Comparison of ENCODE assay signal across 9 mouse cellular contexts in genomic region chr10:128518833-128519232, GRCm38 (mm10). TPM values are rescaled to one million over a fixed set of nuclear protein-coding genes. Genes with fewer than 3 reads are reported as not detected.
A peak's percentile ranks its signal among the peaks of the same experiment; 100 is the strongest.
DNase-seq lines count a peak whose midpoint lies in the region; ATAC-seq and TF ChIP-seq lines count a peak whose summit lies in the region.
"Had no signal": no experiment of that assay in that cellular context is flagged by ENCODE, and none has a peak within 500 bp of the region (broad histone marks: within the 10 kb centered on the region; RNA-seq: fewer than 3 reads in every experiment).

No protein-coding gene starts in this region.

- no peak overlapping the region for H3K4me3 ChIP-seq in heart, embryonic 10.5 days
- H3K4me3 ChIP-seq in G1E (ENCODE audit: low read depth, low read length): no peak overlapping the region
- H3K4me3 ChIP-seq in liver, embryonic 11.5 days (ENCODE audit: low read depth, low read length): no peak overlapping the region
- H3K4me3 ChIP-seq in hindbrain, embryonic 10.5 days: no peak overlapping the region
- H3K4me3 ChIP-seq: embryonic facial prominence, embryonic 12.5 days had no signal

- ATAC-seq in G1E (ENCODE audit: extremely low read depth, insufficient number of reproducible peaks, low FRiP score, poor library complexity, severe bottlenecking): no peak
- 0 out of 2 replicates have a peak, but pooled peaks have one; percentile 27 for ATAC-seq in liver, embryonic 11.5 days (replicated peaks; ENCODE audit: low FRiP score)

- peaks cover 83% of the 10 kb centered on the region for H3K27me3 ChIP-seq in heart, embryonic 10.5 days (ENCODE audit: insufficient read depth, poor library complexity, severe bottlenecking)
- no peaks in the 10 kb centered on the region for H3K27me3 ChIP-seq in G1E (ENCODE audit: insufficient read depth, low read length)
- no peaks in the 10 kb centered on the region for H3K27me3 ChIP-seq in liver, embryonic 11.5 days (replicated peaks; ENCODE audit: control insufficient read depth, insufficient read depth, low read length)
- H3K27me3 ChIP-seq in hindbrain, embryonic 10.5 days (ENCODE audit: insufficient read depth, poor library complexity, severe bottlenecking): peaks cover 93% of the 10 kb centered on the region

- peaks cover 69% of the 10 kb centered on the region for H3K36me3 ChIP-seq in heart, embryonic 10.5 days
- H3K36me3 ChIP-seq in G1E (replicated peaks): peaks cover 91% of the 10 kb centered on the region
- H3K36me3 ChIP-seq in liver, embryonic 11.5 days (ENCODE audit: control insufficient read depth, insufficient read depth, low read length): peaks cover 9% of the 10 kb centered on the region; the same call in 1 of the 2 replicates
- peaks cover 47% of the 10 kb centered on the region for H3K36me3 ChIP-seq in hindbrain, embryonic 10.5 days

- H3K4me1 ChIP-seq in heart, embryonic 10.5 days: peaks cover 11% of the 10 kb centered on the region
- peaks cover 33% of the 10 kb centered on the region for H3K4me1 ChIP-seq in G1E (ENCODE audit: insufficient read depth, low read depth, low read length)
- H3K4me1 ChIP-seq in liver, embryonic 11.5 days (replicated peaks; ENCODE audit: control insufficient read depth, insufficient read depth, low read length): peaks cover 20% of the 10 kb centered on the region
- peaks cover 9% of the 10 kb centered on the region for H3K4me1 ChIP-seq in hindbrain, embryonic 10.5 days (replicated peaks)

- H3K4me2 ChIP-seq in liver, embryonic 11.5 days: no peak overlapping the region
- H3K4me2 ChIP-seq: embryonic facial prominence, embryonic 12.5 days had no signal

- no peak overlapping the region for H3K27ac ChIP-seq in heart, embryonic 10.5 days
- no peak overlapping the region for H3K27ac ChIP-seq in liver, embryonic 11.5 days (ENCODE audit: low read depth, low read length)
- H3K27ac ChIP-seq in hindbrain, embryonic 10.5 days: no peak overlapping the region
- H3K27ac ChIP-seq: embryonic facial prominence, embryonic 12.5 days had no signal

- H3K9ac ChIP-seq in liver, embryonic 11.5 days (ENCODE audit: low read depth, low read length): no peak overlapping the region
- H3K9ac ChIP-seq: embryonic facial prominence, embryonic 12.5 days had no signal

- 76% methylated on average over 7 of the region's 7 CpGs for WGBS in heart, embryonic 10.5 days
- WGBS in liver, embryonic 11.5 days: 74% methylated on average over 7 of the region's 7 CpGs
- WGBS in hindbrain, embryonic 10.5 days: 74% methylated on average over 7 of the region's 7 CpGs

- TF ChIP-seq CTCF in G1E (IDR thresholded peaks at IDR 0.05; ENCODE audit: low read depth, low read length): peak; percentile 27; the same call in 1 of the 2 replicates

- no peaks in the 10 kb centered on the region for H3K9me3 ChIP-seq in heart, embryonic 10.5 days
- H3K9me3 ChIP-seq in G1E (replicated peaks): no peaks in the 10 kb centered on the region
- no peaks in the 10 kb centered on the region for H3K9me3 ChIP-seq in liver, embryonic 11.5 days (ENCODE audit: control insufficient read depth, low read length)
- H3K9me3 ChIP-seq in hindbrain, embryonic 10.5 days: no peaks in the 10 kb centered on the region
- H3K9me3 ChIP-seq: embryonic facial prominence, embryonic 12.5 days had no signal

- DNase-seq in heart, adult 8-10 months (ENCODE audit: low spot score): peak; percentile 45
- DNase-seq in heart, embryonic 10.5 days (ENCODE audit: low spot score): no peak
- DNase-seq in A20 (ENCODE audit: low read depth, low spot score): peak; percentile 57
- no peak for DNase-seq in G1E (ENCODE audit: low spot score)
- DNase-seq in cerebellum, postnatal 36 days: peak; percentile 62 to 63
- no peak for DNase-seq in liver, embryonic 11.5 days (ENCODE audit: low spot score)
- DNase-seq in thymus, postnatal 14 days: peak; percentile 55
- no peak for DNase-seq in hindbrain, embryonic 10.5 days (ENCODE audit: low spot score)

RNA-seq across cellular contexts. Expression of gene Esyt1, which starts 6.8 kb away (rescaled TPM):
- 10 to 100 TPM; 16.5 to 17.5 (median 17.1) TPM for total RNA-seq in heart, adult 8-10 months (2022)
- polyA plus RNA-seq in heart, embryonic 10.5 days (2016; fragmentation: Nextera tagmentation; extraction: Ambion mirVana): 17.8 and 20.3 TPM in 2 replicates
- total RNA-seq in G1E (2014; fragmentation: Nextera tagmentation): 31.8 and 36.0 TPM in 2 replicates
- total RNA-seq in G1E (2017): 98.1 and 107 TPM in 2 replicates
- 72.2 and 80.2 TPM in 2 replicates for polyA plus RNA-seq in G1E (2012)
- polyA plus RNA-seq in liver, embryonic 11.5 days (2014; fragmentation: Nextera tagmentation; extraction: Ambion mirVana): 19.1 TPM in 2 replicates
- polyA plus RNA-seq in hindbrain, embryonic 10.5 days (2016; fragmentation: Nextera tagmentation; extraction: Ambion mirVana): 20.2 and 22.0 TPM in 2 replicates

RNA-seq across cellular contexts. Expression of gene Myl6b, which starts 20.3 kb away (rescaled TPM):
- 1 to 10 TPM; 3.2 to 4.1 (median 3.4) TPM for total RNA-seq in heart, adult 8-10 months (2022)
- 3.2 and 4.0 TPM in 2 replicates for polyA plus RNA-seq in heart, embryonic 10.5 days (2016; fragmentation: Nextera tagmentation; extraction: Ambion mirVana)
- total RNA-seq in G1E (2014; fragmentation: Nextera tagmentation): 11.4 and 13.1 TPM in 2 replicates
- 1.7 and 2.0 TPM in 2 replicates for total RNA-seq in G1E (2017)
- polyA plus RNA-seq in G1E (2012): 14.7 and 17.4 TPM in 2 replicates
- 3.9 and 4.2 TPM in 2 replicates for polyA plus RNA-seq in liver, embryonic 11.5 days (2014; fragmentation: Nextera tagmentation; extraction: Ambion mirVana)
- 2.8 TPM in 2 replicates for polyA plus RNA-seq in hindbrain, embryonic 10.5 days (2016; fragmentation: Nextera tagmentation; extraction: Ambion mirVana)

RNA-seq across cellular contexts. Expression of gene Myl6, which starts 24.9 kb away (rescaled TPM):
- total RNA-seq in heart, adult 8-10 months (2022): 100 to 1,000 TPM; 202 to 251 (median 236) TPM
- polyA plus RNA-seq in heart, embryonic 10.5 days (2016; fragmentation: Nextera tagmentation; extraction: Ambion mirVana): 1,508 and 1,550 TPM in 2 replicates
- total RNA-seq in G1E (2014; fragmentation: Nextera tagmentation) (207 and 266 TPM in 2 replicates), G1E (2017) (1,414 and 1,457 TPM in 2 replicates)
- 273 and 359 TPM in 2 replicates for polyA plus RNA-seq in G1E (2012)
- polyA plus RNA-seq in liver, embryonic 11.5 days (2014; fragmentation: Nextera tagmentation; extraction: Ambion mirVana): 639 and 685 TPM in 2 replicates
- 866 and 958 TPM in 2 replicates for polyA plus RNA-seq in hindbrain, embryonic 10.5 days (2016; fragmentation: Nextera tagmentation; extraction: Ambion mirVana)

RNA-seq across cellular contexts. Expression of gene Zc3h10, which starts 28.7 kb away (rescaled TPM):
- total RNA-seq in heart, adult 8-10 months (2022): 1 to 10 TPM; 5.7 to 9.9 (median 6.8) TPM
- 11.2 and 12.8 TPM in 2 replicates for polyA plus RNA-seq in heart, embryonic 10.5 days (2016; fragmentation: Nextera tagmentation; extraction: Ambion mirVana)
- total RNA-seq in G1E (2014; fragmentation: Nextera tagmentation): 7.2 and 9.2 TPM in 2 replicates
- 12.0 and 13.3 TPM in 2 replicates for total RNA-seq in G1E (2017)
- polyA plus RNA-seq in G1E (2012): 21.1 and 21.9 TPM in 2 replicates
- polyA plus RNA-seq in liver, embryonic 11.5 days (2014; fragmentation: Nextera tagmentation; extraction: Ambion mirVana): 9.9 and 11.1 TPM in 2 replicates
- polyA plus RNA-seq in hindbrain, embryonic 10.5 days (2016; fragmentation: Nextera tagmentation; extraction: Ambion mirVana): 16.9 and 19.9 TPM in 2 replicates

RNA-seq across cellular contexts. Expression of gene Rpl41, which starts 30.3 kb away (rescaled TPM):
- 1,000 to 10,000 TPM; 1,313 to 1,574 (median 1,476) TPM for total RNA-seq in heart, adult 8-10 months (2022)
- polyA plus RNA-seq in heart, embryonic 10.5 days (2016; fragmentation: Nextera tagmentation; extraction: Ambion mirVana): 2,301 and 2,407 TPM in 2 replicates
- 2,429 and 2,736 TPM in 2 replicates for total RNA-seq in G1E (2014; fragmentation: Nextera tagmentation)
- total RNA-seq in G1E (2017): 5,596 and 6,924 TPM in 2 replicates
- 10,155 and 11,415 TPM in 2 replicates for polyA plus RNA-seq in G1E (2012)
- polyA plus RNA-seq in liver, embryonic 11.5 days (2014; fragmentation: Nextera tagmentation; extraction: Ambion mirVana): 3,476 and 3,859 TPM in 2 replicates
- polyA plus RNA-seq in hindbrain, embryonic 10.5 days (2016; fragmentation: Nextera tagmentation; extraction: Ambion mirVana): 2,868 and 3,332 TPM in 2 replicates

Comparison
In these comparisons a context has a peak if more than half of its experiments do, and no peak if none do; other contexts are left out.
1. DNase-seq: peak in heart, adult 8-10 months (single experiment), A20 (single experiment), cerebellum, postnatal 36 days (2 of 2) and thymus, postnatal 14 days (single experiment); none in heart, embryonic 10.5 days (single experiment), G1E (single experiment), liver, embryonic 11.5 days (single experiment) and hindbrain, embryonic 10.5 days (single experiment).